Mouse (Mus musculus) bone marrow macrophage, adult 2 months (primary cell): ENCODE measurements around the gene Gm10837.

Experiments used
- CTCF ChIP-seq: IDR thresholded peaks from 2 replicates; pipeline ENCODE4 v1.5.1; 2012; ENCODE audit warnings: low read depth, mild to moderate bottlenecking, low read length, moderate library complexity
- POLR2A ChIP-seq: IDR thresholded peaks from 2 replicates; pipeline ENCODE4 v1.6.1; 2012; ENCODE audit warnings: mild to moderate bottlenecking, low read depth, low read length, borderline replicate concordance

- TF ChIP-seq CTCF: no peak
- no peak for TF ChIP-seq POLR2A
These were observed 18.2 kb upstream of the Gm10837 start for GRCm38 (mm10) chr14:122472161-122472560.
